Mouse (Mus musculus) left cerebral cortex, adult 2 months (tissue): Measurements from ENCODE around the gene Adgrb3. TPM values are rescaled to one million over a fixed set of nuclear protein-coding genes. Genes with fewer than 3 reads are reported as not detected.
A peak's percentile ranks its signal among the peaks of the same experiment; 100 is the strongest.

Experiments
- DNase-seq, 2 experiments: peaks; one replicate each; pipeline ENCODE4 v3.0.0; 2021 to 2022; ENCODE audit warnings: low spot score in 2 of 2, mixed read lengths in 1 of 2; ENCODE audit errors: extremely low spot score in 1 of 2
- H3K27ac ChIP-seq: fragments of 200-600 bp; 2 replicates; pipeline ENCODE4 v1.8.1; 2022
- H3K4me3 ChIP-seq: fragments of 200-600 bp; 2 replicates; pipeline ENCODE4 v1.8.1; 2022
- CTCF ChIP-seq: fragments of 200-600 bp; IDR thresholded peaks from 2 replicates; pipeline ENCODE4 v1.8.1; 2022; ENCODE audit warnings: antibody characterized with exemption, mild to moderate bottlenecking, moderate library complexity
- intact Hi-C: fragments of 180-260 bp; cut with DNase I; formaldehyde crosslinking; loops from one replicate; pipeline ENCODE4 v1.15.1; 2025
- total RNA-seq, 2 experiments: library from RNA; stranded (reverse); gene quantifications; 2 replicates each; pipeline ENCODE4 v1.2.3; 2021

Adgrb3 gene
- total RNA-seq, 2 experiments from 2014 or later: 100 to 103 TPM

DNA sequence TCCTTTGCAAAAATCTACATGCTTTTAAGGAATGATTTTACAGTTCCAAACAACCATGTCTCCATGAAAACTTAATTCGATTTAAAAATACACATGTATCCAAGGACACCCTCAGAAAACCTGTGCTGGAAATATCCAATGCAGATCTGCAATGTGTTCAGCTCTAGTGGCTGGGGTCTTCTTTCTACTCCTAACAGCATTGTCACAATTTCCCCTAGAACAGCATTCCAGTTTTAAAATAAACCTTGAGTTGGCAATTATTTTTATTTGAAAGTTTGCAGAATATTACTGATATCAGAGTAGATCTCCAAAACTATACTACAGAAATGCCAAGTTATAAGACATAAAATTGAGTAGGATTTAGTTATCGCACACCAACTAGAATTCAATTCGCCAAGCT, 601.6 kb downstream of the Adgrb3 start:
- intact Hi-C loops: loop anchor here (2.0 to 5.0 kb wide), 2 partner anchors 61 to 141 kb away; no protein-coding TSS in a partner anchor
- Histone ChIP-seq H3K27ac (peak overlapping the region; percentile 93), H3K4me3 (peak overlapping the region; percentile 66)
- DNase-seq: no peak
- TF ChIP-seq CTCF: no peak

DNA sequence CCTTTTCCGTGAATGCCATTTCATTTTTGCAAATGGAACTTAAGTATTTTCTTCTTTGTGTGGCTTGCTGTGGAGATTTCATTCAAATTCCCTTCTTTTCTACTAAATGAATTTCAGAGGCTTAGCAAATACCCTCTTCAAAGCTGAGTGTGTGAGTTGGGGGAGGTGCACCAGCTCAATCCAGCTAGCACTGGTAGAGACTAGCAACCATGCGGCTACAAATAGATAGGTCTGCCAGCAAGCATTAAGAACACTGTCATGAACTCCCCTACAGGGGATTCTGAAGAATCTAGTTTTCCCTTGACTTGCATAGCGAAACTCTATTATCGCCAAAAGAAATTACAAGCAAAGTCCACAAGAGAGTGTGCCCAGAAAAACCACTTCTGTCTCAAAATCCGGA, 624.9 kb downstream of the Adgrb3 start:
- DNase-seq: no peak
- no peak for TF ChIP-seq CTCF
- intact Hi-C loops: no loop called here
- no peak overlapping the region for H3K27ac ChIP-seq
- H3K4me3 ChIP-seq: no peak overlapping the region

- DNase-seq: no peak
- intact Hi-C loops: no loop called here
- Histone ChIP-seq H3K27ac (no peak overlapping the region), H3K4me3 (no peak overlapping the region)
- TF ChIP-seq CTCF: no peak
These were observed 630.1 kb downstream of the Adgrb3 start for GRCm38 (mm10) chr1:25199392-25199791.

GRCm38 (mm10) chr1:25191986-25192385, 637.5 kb downstream of the Adgrb3 start:
- Histone ChIP-seq H3K27ac (no peak overlapping the region), H3K4me3 (no peak overlapping the region)
- DNase-seq: no peak
- no peak for TF ChIP-seq CTCF
- intact Hi-C loops: no loop called here

DNA sequence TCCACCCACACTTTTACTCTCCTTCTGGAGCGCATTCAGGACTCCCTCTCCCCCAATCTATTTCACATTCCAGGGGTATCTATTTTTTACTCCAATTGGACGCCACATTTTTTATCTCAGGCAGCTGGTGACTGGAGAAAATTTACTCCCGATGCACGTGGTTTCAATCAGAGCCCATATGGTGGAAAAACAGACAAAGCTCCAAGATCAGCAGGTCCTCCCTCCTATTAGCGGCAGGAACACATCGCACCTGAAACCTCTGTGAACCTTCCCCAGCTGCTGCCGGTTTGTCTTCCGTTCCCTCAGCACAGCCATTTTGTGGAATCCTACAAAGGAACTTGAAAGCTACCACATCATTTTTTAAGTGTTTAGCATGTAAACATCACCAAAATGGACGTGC, 640.2 kb downstream of the Adgrb3 start:
- Histone ChIP-seq H3K27ac (no peak overlapping the region), H3K4me3 (no peak overlapping the region)
- no peak for TF ChIP-seq CTCF
- DNase-seq: no peak
- intact Hi-C loops: no loop called here

GRCm38 (mm10) chr1:25185909-25186308, 643.6 kb downstream of the Adgrb3 start:
- Histone ChIP-seq H3K4me3 (no peak overlapping the region), H3K27ac (no peak overlapping the region)
- intact Hi-C loops: no loop called here
- TF ChIP-seq CTCF: no peak
- no peak for DNase-seq

DNA sequence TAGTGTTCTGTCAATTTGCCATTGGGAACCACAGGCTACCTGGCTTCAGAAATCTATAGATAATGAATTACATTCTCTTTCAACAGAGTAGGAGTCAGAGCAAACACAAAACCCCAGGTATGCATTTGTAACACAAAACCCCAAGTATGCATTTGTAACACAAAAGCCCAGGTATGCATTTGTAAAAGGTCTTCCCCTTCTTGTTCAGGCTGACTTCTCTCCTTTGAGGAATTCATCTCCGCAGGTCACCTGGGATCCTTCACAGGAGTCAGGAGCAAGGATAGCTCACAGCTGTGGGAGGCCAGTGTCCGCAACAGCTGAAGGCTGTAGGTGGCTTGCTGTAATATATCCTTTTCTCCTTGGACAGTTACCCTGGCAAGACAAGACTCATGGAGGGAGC, 647.6 kb downstream of the Adgrb3 start:
- intact Hi-C loops: no loop called here
- DNase-seq: no peak
- TF ChIP-seq CTCF: no peak
- Histone ChIP-seq H3K4me3 (no peak overlapping the region), H3K27ac (no peak overlapping the region)

DNA sequence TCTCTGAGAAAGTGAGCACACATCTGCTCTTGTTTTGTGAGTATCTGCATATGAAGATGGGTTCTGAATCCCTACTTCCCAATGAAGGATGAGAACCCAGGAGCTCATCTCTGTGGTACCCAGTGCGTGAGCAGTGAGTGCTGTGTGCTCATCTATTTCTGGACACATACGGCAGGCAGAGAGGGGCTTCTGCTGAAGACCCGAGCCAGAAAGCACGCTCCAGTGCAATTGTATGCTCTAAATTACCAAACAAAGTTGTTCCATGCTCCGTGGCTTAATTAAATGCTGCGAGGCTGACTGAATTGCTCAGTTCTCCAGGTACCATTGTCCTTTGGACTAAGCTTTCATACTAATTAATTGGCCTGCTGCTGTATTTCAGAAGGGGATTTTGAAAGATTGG, 648.9 kb downstream of the Adgrb3 start:
- Histone ChIP-seq H3K27ac (peak overlapping the region; percentile 80), H3K4me3 (no peak overlapping the region)
- no peak for DNase-seq
- intact Hi-C loops: loop anchor here (1.0 kb wide), 1 partner anchor 14 kb away; no protein-coding TSS in a partner anchor
- TF ChIP-seq CTCF: no peak

- DNase-seq: peak in 1 of 2 experiments; percentile 39
- peak overlapping the region; percentile 80 for H3K27ac ChIP-seq
- TF ChIP-seq CTCF: no peak
- intact Hi-C loops: loop anchor here (1.0 kb wide), 1 partner anchor 14 kb away; no protein-coding TSS in a partner anchor
- no peak overlapping the region for H3K4me3 ChIP-seq
These were observed 649.5 kb downstream of the Adgrb3 start for GRCm38 (mm10) chr1:25179860-25180582.

- H3K27ac ChIP-seq: no peak overlapping the region
- no peak overlapping the region for H3K4me3 ChIP-seq
- TF ChIP-seq CTCF: no peak
- intact Hi-C loops: no loop called here
- DNase-seq: no peak
These were observed 651.0 kb downstream of the Adgrb3 start for GRCm38 (mm10) chr1:25178347-25179130.

DNA sequence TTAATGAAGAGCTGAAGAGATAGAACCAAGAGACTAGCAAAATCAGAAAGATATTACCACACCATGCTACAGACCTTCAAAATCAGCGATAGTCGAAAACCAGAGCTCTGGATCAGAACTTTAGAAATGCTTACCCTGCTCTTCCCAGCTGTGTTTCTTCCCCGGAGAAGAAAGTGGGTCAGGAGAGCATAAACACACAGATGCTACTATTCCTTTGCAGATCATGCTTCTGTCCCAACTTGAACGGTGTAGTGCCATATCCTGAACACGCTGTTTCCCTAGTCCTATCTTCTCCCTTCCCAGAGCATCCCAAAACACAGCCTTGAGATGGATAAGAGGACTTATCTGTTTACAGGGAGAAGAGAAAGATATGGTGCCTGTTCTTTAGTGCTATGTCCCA, 662.4 kb downstream of the Adgrb3 start:
- Histone ChIP-seq H3K27ac (peak overlapping the region; percentile 85), H3K4me3 (no peak overlapping the region)
- TF ChIP-seq CTCF: no peak
- intact Hi-C loops: loop anchor here (2.0 kb wide), 3 partner anchors 62 to 84 kb away; no protein-coding TSS in a partner anchor
- no peak for DNase-seq
